In genomic region chr4:46821709-46822108, GRCm38 (mm10) we compare ENCODE assay signal across 17 mouse cellular contexts.
"Had no signal": no experiment of that assay in that cellular context is flagged by ENCODE, and none has a peak within 500 bp of the region (broad histone marks: within the 10 kb centered on the region; RNA-seq: fewer than 3 reads in every experiment).

No protein-coding gene starts in this region.

- H3K27me3 ChIP-seq: neural tube, embryonic 13.5 days had no signal

- H3K4me1 ChIP-seq: liver, embryonic 15.5 days; midbrain, embryonic 12.5 days; neural tube, embryonic 13.5 days had no signal

- H3K4me2 ChIP-seq: liver, embryonic 11.5 days; liver, embryonic 15.5 days; midbrain, embryonic 12.5 days; neural tube, embryonic 13.5 days had no signal

- H3K27ac ChIP-seq: layer of hippocampus, adult 2 months; liver, embryonic 15.5 days; midbrain, embryonic 12.5 days; neural tube, embryonic 13.5 days had no signal

- H3K36me3 ChIP-seq: limb, embryonic 10.5 days; liver, embryonic 15.5 days; midbrain, embryonic 12.5 days; neural tube, embryonic 13.5 days had no signal

- H3K4me3 ChIP-seq: layer of hippocampus, adult 2 months; limb, embryonic 10.5 days; liver, embryonic 15.5 days; midbrain, embryonic 12.5 days; neural tube, embryonic 13.5 days had no signal

- ATAC-seq: lung, postnatal 0 days had no signal

- H3K9ac ChIP-seq: liver, embryonic 15.5 days; midbrain, embryonic 12.5 days; neural tube, embryonic 13.5 days had no signal

- DNase-seq: kidney, adult 18-20 months; kidney, postnatal 10 days; kidney, postnatal 4 days; lung, adult 2 months; lung, postnatal 4 days; retina, postnatal 1 day; right cerebral cortex, postnatal 4 days; spleen, adult 18-20 months; thymus, adult 18-20 months; thymus, postnatal 36 days had no signal

- H3K9me3 ChIP-seq: limb, embryonic 10.5 days; liver, embryonic 15.5 days; midbrain, embryonic 12.5 days; neural tube, embryonic 13.5 days had no signal
